Mouse (Mus musculus) small intestine, adult 2 months (tissue): ENCODE measurements at regions not wholly inside any gene's neighbourhood (a gene's known extent, or its start where the extent isn't known, plus 50 kb on each side); places are given as distances from the start of the nearest gene placed in this dataset.

ENCODE experiments used
- CTCF ChIP-seq: fragments of 200-500 bp; IDR thresholded peaks from 2 replicates; pipeline ENCODE4 v1.5.1; 2012; ENCODE audit warnings: low read depth, mild to moderate bottlenecking, control low read depth, inconsistent platforms, low read length, moderate library complexity, mixed read lengths; ENCODE audit not compliant: insufficient replicate concordance, insufficient read length; ENCODE audit errors: extremely low read depth
- POLR2A ChIP-seq: fragments of 200-500 bp; IDR thresholded peaks from 2 replicates; pipeline ENCODE4 v1.6.1; 2012; ENCODE audit warnings: low read depth, mild to moderate bottlenecking, control low read depth, inconsistent platforms, low read length, moderate library complexity

DNA sequence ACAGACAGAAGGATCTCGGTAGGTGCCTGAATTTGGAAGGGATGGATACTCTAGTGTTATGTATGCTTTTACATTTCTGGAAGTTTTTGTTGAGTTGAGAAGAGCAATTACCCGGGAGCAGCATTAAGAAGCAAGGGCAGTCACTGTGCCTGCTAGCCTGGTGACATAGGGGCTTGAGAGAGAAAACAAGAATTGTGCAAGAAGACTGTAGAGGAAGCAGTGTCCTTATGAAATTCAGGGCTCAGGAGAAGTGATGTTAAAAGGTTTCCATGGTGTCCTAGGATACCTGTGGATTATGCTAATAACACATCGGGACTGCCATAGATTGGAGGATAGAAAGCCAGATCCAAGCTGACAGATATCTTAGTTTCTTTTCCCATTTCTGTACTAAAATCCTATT, 240.6 kb downstream of the Snx13 start:
- no peak for TF ChIP-seq CTCF
- TF ChIP-seq POLR2A = no peak
